Mouse (Mus musculus) CH12.LX (cell line): ENCODE results near the gene Slc4a2.
A peak's percentile ranks its signal among the peaks of the same experiment; 100 is the strongest.
"Not testable (repeated sequence)": the region's sequence is repeated elsewhere in the genome, so short reads cannot be mapped to it uniquely, and the experiment has no call there.

Experiments
- CHD2 ChIP-seq: IDR thresholded peaks from 2 replicates; pipeline ENCODE4 v1.6.1; 2011; ENCODE audit warnings: low read length, improper control_type of control experiment
- CTCF ChIP-seq, 2 experiments: IDR thresholded peaks in 1 of 2; conservative IDR thresholded peaks in 1 of 2; 2 replicates each; pipeline ENCODE4 v1.5.1; 2011 to 2012; ENCODE audit warnings: low read depth in 2 of 2, low read length in 2 of 2, improper control_type of control experiment in 1 of 2, inconsistent platforms in 1 of 2, mild to moderate bottlenecking in 1 of 2, moderate library complexity in 1 of 2
- ELF1 ChIP-seq: IDR thresholded peaks from 2 replicates; pipeline ENCODE4 v1.6.1; 2014; ENCODE audit warnings: low read depth, mild to moderate bottlenecking, inconsistent platforms, low read length, improper control_type of control experiment
- ETS1 ChIP-seq: conservative IDR thresholded peaks from 2 replicates; pipeline ENCODE4 v1.6.1; 2012; ENCODE audit warnings: low read depth, mild to moderate bottlenecking, inconsistent platforms, low read length, improper control_type of control experiment, moderate library complexity
- HCFC1 ChIP-seq: IDR thresholded peaks from 2 replicates; pipeline ENCODE4 v1.6.1; 2012; ENCODE audit warnings: low read depth, mild to moderate bottlenecking, inconsistent platforms, low read length, improper control_type of control experiment
- POLR2A ChIP-seq: IDR thresholded peaks from 2 replicates; pipeline ENCODE4 v1.6.1; 2011; ENCODE audit warnings: low read depth, mild to moderate bottlenecking, improper control_type of control experiment, low read length
- POLR2AphosphoS2 ChIP-seq: IDR thresholded peaks from 2 replicates; pipeline ENCODE4 v1.6.1; 2011; ENCODE audit warnings: low read depth, low read length, improper control_type of control experiment
- RCOR1 ChIP-seq: conservative IDR thresholded peaks from 2 replicates; pipeline ENCODE4 v1.6.1; 2012; ENCODE audit warnings: low read depth, mild to moderate bottlenecking, inconsistent platforms, low read length, improper control_type of control experiment
- TBP ChIP-seq: conservative IDR thresholded peaks from 2 replicates; pipeline ENCODE4 v1.6.1; 2011; ENCODE audit warnings: low read depth, low read length, improper control_type of control experiment
- ZC3H11A ChIP-seq: IDR thresholded peaks from 2 replicates; pipeline ENCODE4 v1.6.1; 2012; ENCODE audit warnings: low read depth, mild to moderate bottlenecking, inconsistent platforms, low read length, improper control_type of control experiment
- ZKSCAN1 ChIP-seq: IDR thresholded peaks from 2 replicates; pipeline ENCODE4 v1.6.1; 2012; ENCODE audit warnings: low read depth, inconsistent platforms, low read length, improper control_type of control experiment, borderline replicate concordance

- not testable (repeated sequence) for TF ChIP-seq ELF1, POLR2AphosphoS2, CHD2, ZC3H11A, ETS1, ZKSCAN1, HCFC1, TBP, POLR2A, RCOR1
- TF ChIP-seq CTCF (conservative IDR thresholded peaks at IDR 0.05 in 1 of 2, IDR thresholded peaks at IDR 0.05 in 1 of 2; ENCODE audit: low read depth in 2 of 2, low read length in 2 of 2) = 0 out of 4 replicates have a peak, but pooled peaks of 1 of the 2 experiments have one; percentile 13
Observed at GRCm38 (mm10) chr5:24396254-24396653, 27.4 kb upstream of the Slc4a2 start.
